23 mouse cellular contexts compared by ENCODE assay signal in the genomic region with DNA sequence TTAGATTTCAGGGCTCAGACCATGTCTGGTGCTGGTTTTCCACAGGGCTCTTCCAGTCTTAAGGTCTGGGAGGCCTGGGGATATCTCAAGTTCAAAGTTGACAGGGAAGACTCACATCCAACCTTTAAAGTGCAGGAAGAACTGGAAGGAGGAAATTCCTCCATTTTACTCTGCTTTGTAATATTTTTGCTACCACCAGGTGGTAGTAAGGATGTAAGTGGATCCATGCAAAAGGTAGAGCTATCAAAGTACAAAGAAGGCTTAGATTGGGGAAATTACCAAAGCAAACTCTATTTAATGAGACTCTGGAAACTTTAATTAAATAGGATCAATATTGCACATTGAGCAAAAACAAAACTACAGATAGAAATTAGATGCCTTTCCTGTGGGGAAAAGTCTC.
DNase-seq lines count a peak whose midpoint lies in the region; ATAC-seq and TF ChIP-seq lines count a peak whose summit lies in the region.
"Had no signal": no experiment of that assay in that cellular context is flagged by ENCODE, and none has a peak within 500 bp of the region (broad histone marks: within the 10 kb centered on the region; RNA-seq: fewer than 3 reads in every experiment).

No protein-coding gene starts in this region.

- no peak overlapping the region for H3K4me2 ChIP-seq in forebrain, embryonic 14.5 days (ENCODE audit: low read length)
- H3K4me2 ChIP-seq in forebrain, embryonic 11.5 days (ENCODE audit: low read depth, low read length, severe bottlenecking) = no peak overlapping the region
- H3K4me2 ChIP-seq in kidney, postnatal 0 days (ENCODE audit: low read length) = no peak overlapping the region
- no peak overlapping the region for H3K4me2 ChIP-seq in midbrain, postnatal 0 days (ENCODE audit: low read depth, low read length, poor library complexity, severe bottlenecking)
- H3K4me2 ChIP-seq in midbrain, embryonic 13.5 days (replicated peaks) = no peak overlapping the region
- H3K4me2 ChIP-seq: embryonic facial prominence, embryonic 15.5 days; heart, embryonic 11.5 days; hindbrain, embryonic 15.5 days; liver, embryonic 15.5 days; neural tube, embryonic 15.5 days had no signal

- ATAC-seq in forebrain, embryonic 14.5 days = no peak
- no peak for ATAC-seq in forebrain, embryonic 11.5 days (replicated peaks; ENCODE audit: low FRiP score)
- no peak for ATAC-seq in kidney, postnatal 0 days (replicated peaks; ENCODE audit: low FRiP score, low read depth)
- ATAC-seq in midbrain, postnatal 0 days (ENCODE audit: low FRiP score) = no peak
- no peak for ATAC-seq in midbrain, embryonic 13.5 days

- TF ChIP-seq CTCF in kidney, postnatal 0 days (IDR thresholded peaks at IDR 0.05; ENCODE audit: low read depth) = peak; percentile 57
- TF ChIP-seq CTCF in midbrain, postnatal 0 days (IDR thresholded peaks at IDR 0.05) = peak; percentile 62

- no peaks in the 10 kb centered on the region for H3K4me1 ChIP-seq in forebrain, embryonic 14.5 days (ENCODE audit: control insufficient read depth, insufficient read depth, low read length)
- no peaks in the 10 kb centered on the region for H3K4me1 ChIP-seq in forebrain, embryonic 11.5 days (replicated peaks; ENCODE audit: control insufficient read depth, insufficient read depth, low read length)
- no peaks in the 10 kb centered on the region for H3K4me1 ChIP-seq in kidney, postnatal 0 days (replicated peaks; ENCODE audit: insufficient read depth, low read length)
- H3K4me1 ChIP-seq in midbrain, postnatal 0 days (ENCODE audit: insufficient read depth, low read length) = no peaks in the 10 kb centered on the region
- no peaks in the 10 kb centered on the region for H3K4me1 ChIP-seq in midbrain, embryonic 13.5 days (replicated peaks)
- H3K4me1 ChIP-seq: embryonic facial prominence, embryonic 15.5 days; forebrain, embryonic 10.5 days; hindbrain, embryonic 15.5 days; liver, embryonic 15.5 days; midbrain, embryonic 10.5 days; neural tube, embryonic 15.5 days had no signal

- H3K4me3 ChIP-seq in forebrain, embryonic 14.5 days (ENCODE audit: low read depth, low read length) = no peak overlapping the region
- no peak overlapping the region for H3K4me3 ChIP-seq in forebrain, embryonic 11.5 days (ENCODE audit: low read depth, low read length)
- no peak overlapping the region for H3K4me3 ChIP-seq in kidney, postnatal 0 days (replicated peaks; ENCODE audit: low read depth, low read length)
- no peak overlapping the region for H3K4me3 ChIP-seq in midbrain, postnatal 0 days (ENCODE audit: low read depth, low read length)
- no peak overlapping the region for H3K4me3 ChIP-seq in midbrain, embryonic 13.5 days (replicated peaks)
- H3K4me3 ChIP-seq: embryonic facial prominence, embryonic 15.5 days; forebrain, embryonic 10.5 days; hindbrain, embryonic 15.5 days; liver, embryonic 15.5 days; midbrain, embryonic 10.5 days; myocyte; neural tube, embryonic 15.5 days had no signal

- DNase-seq in forebrain, embryonic 14.5 days (ENCODE audit: low spot score) = peak; percentile 24
- DNase-seq in forebrain, embryonic 11.5 days (ENCODE audit: low spot score) = no peak
- peak; percentile 23 for DNase-seq in kidney, postnatal 0 days (ENCODE audit: low spot score)
- DNase-seq in kidney, postnatal 4 days = no peak
- DNase-seq in midbrain, postnatal 0 days (ENCODE audit: low spot score) = peak; percentile 31
- DNase-seq in layer of hippocampus, adult 8-10 months (ENCODE audit: low spot score in 2 of 2) = no peak
- DNase-seq: adrenal gland, adult 2 months; B cell, adult 2 months; cerebellum, postnatal 25 days; gastrocnemius, postnatal 36 days; kidney, adult 8-10 months; lung, postnatal 4 days; right cerebral cortex, postnatal 25 days; thymus, postnatal 4 days had no signal

- H3K27me3 ChIP-seq in forebrain, embryonic 14.5 days (replicated peaks; ENCODE audit: control insufficient read depth, insufficient read depth, low read length) = no peaks in the 10 kb centered on the region
- H3K27me3 ChIP-seq in forebrain, embryonic 11.5 days (ENCODE audit: control insufficient read depth, insufficient read depth, low read length) = no peaks in the 10 kb centered on the region
- no peaks in the 10 kb centered on the region for H3K27me3 ChIP-seq in kidney, postnatal 0 days (ENCODE audit: insufficient read depth, low read length)
- no peaks in the 10 kb centered on the region for H3K27me3 ChIP-seq in midbrain, postnatal 0 days (ENCODE audit: insufficient read depth, low read length)
- no peaks in the 10 kb centered on the region for H3K27me3 ChIP-seq in midbrain, embryonic 13.5 days
- H3K27me3 ChIP-seq: embryonic facial prominence, embryonic 15.5 days; hindbrain, embryonic 15.5 days; liver, embryonic 15.5 days; neural tube, embryonic 15.5 days had no signal

- no peaks in the 10 kb centered on the region for H3K36me3 ChIP-seq in forebrain, embryonic 14.5 days (ENCODE audit: control insufficient read depth, insufficient read depth, low read length)
- no peaks in the 10 kb centered on the region for H3K36me3 ChIP-seq in forebrain, embryonic 11.5 days (ENCODE audit: control insufficient read depth, insufficient read depth, low read length)
- no peaks in the 10 kb centered on the region for H3K36me3 ChIP-seq in kidney, postnatal 0 days (ENCODE audit: insufficient read depth, low read length)
- no peaks in the 10 kb centered on the region for H3K36me3 ChIP-seq in midbrain, postnatal 0 days (ENCODE audit: insufficient read depth, low read length)
- no peaks in the 10 kb centered on the region for H3K36me3 ChIP-seq in midbrain, embryonic 13.5 days
- H3K36me3 ChIP-seq: embryonic facial prominence, embryonic 15.5 days; forebrain, embryonic 10.5 days; hindbrain, embryonic 15.5 days; liver, embryonic 15.5 days; midbrain, embryonic 10.5 days; neural tube, embryonic 15.5 days had no signal

- no peaks in the 10 kb centered on the region for H3K9me3 ChIP-seq in forebrain, embryonic 14.5 days (replicated peaks; ENCODE audit: control insufficient read depth, low read length)
- no peaks in the 10 kb centered on the region for H3K9me3 ChIP-seq in forebrain, embryonic 11.5 days (ENCODE audit: control insufficient read depth, low read length)
- H3K9me3 ChIP-seq in kidney, postnatal 0 days (replicated peaks; ENCODE audit: low read length) = no peaks in the 10 kb centered on the region
- no peaks in the 10 kb centered on the region for H3K9me3 ChIP-seq in midbrain, postnatal 0 days (ENCODE audit: low read length)
- no peaks in the 10 kb centered on the region for H3K9me3 ChIP-seq in midbrain, embryonic 13.5 days
- H3K9me3 ChIP-seq: embryonic facial prominence, embryonic 15.5 days; forebrain, embryonic 10.5 days; hindbrain, embryonic 15.5 days; liver, embryonic 15.5 days; midbrain, embryonic 10.5 days; neural tube, embryonic 15.5 days had no signal

- no peak overlapping the region for H3K9ac ChIP-seq in forebrain, embryonic 14.5 days (ENCODE audit: low read length)
- no peak overlapping the region for H3K9ac ChIP-seq in forebrain, embryonic 11.5 days (ENCODE audit: low read length)
- H3K9ac ChIP-seq in kidney, postnatal 0 days (ENCODE audit: low read depth, low read length) = no peak overlapping the region
- no peak overlapping the region for H3K9ac ChIP-seq in midbrain, postnatal 0 days (replicated peaks; ENCODE audit: low read length, poor library complexity, severe bottlenecking)
- no peak overlapping the region for H3K9ac ChIP-seq in midbrain, embryonic 13.5 days (replicated peaks)
- H3K9ac ChIP-seq: embryonic facial prominence, embryonic 15.5 days; hindbrain, embryonic 15.5 days; liver, embryonic 15.5 days; neural tube, embryonic 15.5 days had no signal

- H3K27ac ChIP-seq in forebrain, embryonic 14.5 days (ENCODE audit: low read depth, low read length) = no peak overlapping the region
- no peak overlapping the region for H3K27ac ChIP-seq in forebrain, embryonic 11.5 days (ENCODE audit: low read depth, low read length)
- no peak overlapping the region for H3K27ac ChIP-seq in kidney, postnatal 0 days
- H3K27ac ChIP-seq in midbrain, postnatal 0 days (ENCODE audit: low read depth, low read length) = no peak overlapping the region
- H3K27ac ChIP-seq in midbrain, embryonic 13.5 days = no peak overlapping the region
- H3K27ac ChIP-seq: embryonic facial prominence, embryonic 15.5 days; forebrain, embryonic 10.5 days; hindbrain, embryonic 15.5 days; liver, embryonic 15.5 days; midbrain, embryonic 10.5 days; neural tube, embryonic 15.5 days had no signal

Comparison
In these comparisons a context has a peak if more than half of its experiments do, and no peak if none do; other contexts are left out.
1. DNase-seq: peak in forebrain, embryonic 14.5 days (single experiment), kidney, postnatal 0 days (single experiment) and midbrain, postnatal 0 days (single experiment); none in forebrain, embryonic 11.5 days (single experiment), kidney, postnatal 4 days (0 of 2) and layer of hippocampus, adult 8-10 months (0 of 2).